In the genomic region with DNA sequence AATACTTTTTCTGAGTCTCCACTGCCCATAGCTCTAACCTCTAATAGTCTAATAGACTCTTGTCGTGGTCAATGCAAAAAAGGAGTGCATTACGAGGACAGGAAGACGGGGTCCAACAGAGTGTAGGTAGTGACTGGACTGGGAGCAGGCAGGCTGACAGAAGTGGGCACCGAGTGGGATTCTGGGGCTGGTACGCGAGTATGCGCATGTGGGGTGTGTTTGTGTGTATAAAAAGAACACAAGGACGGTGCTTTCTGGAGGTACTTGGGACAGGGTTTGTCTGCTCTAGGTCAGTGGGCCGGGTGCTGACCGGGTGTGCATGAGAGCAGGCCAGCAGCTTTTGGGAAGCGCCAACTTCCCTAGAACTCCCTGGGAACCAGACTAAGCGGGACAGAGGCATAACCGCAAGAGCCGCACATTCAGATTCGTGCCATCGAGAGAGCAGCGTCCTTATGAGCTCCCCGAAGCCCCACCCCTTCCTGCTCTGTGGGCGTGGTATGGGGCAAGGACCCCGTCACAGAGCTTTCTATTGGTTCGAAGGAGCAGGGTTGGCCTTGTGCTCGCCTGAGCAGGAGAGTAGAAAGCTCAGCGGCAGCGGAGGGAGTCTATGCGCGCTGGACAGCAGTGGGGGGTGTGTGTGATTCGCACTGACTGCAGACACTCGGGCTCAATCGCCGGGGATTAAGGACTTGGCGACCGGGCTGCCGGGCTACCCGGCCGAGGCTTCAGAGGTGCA, we compare ENCODE assay signal across 8 mouse cellular contexts. TPM values are rescaled to one million over a fixed set of nuclear protein-coding genes. Genes with fewer than 3 reads are reported as not detected.
A peak's percentile ranks its signal among the peaks of the same experiment; 100 is the strongest.
DNase-seq lines count a peak whose midpoint lies in the region; ATAC-seq lines count a peak whose summit lies in the region.

TSS of gene Efnb1 (plus strand) at position 608 of the 736 bp plus-strand sequence.

- 27% methylated on average over 35 of the region's 35 CpGs for WGBS in heart, embryonic 14.5 days
- 21% methylated on average over 35 of the region's 35 CpGs for WGBS in liver, embryonic 13.5 days (ENCODE audit: insufficient replicate concordance)
- 22% methylated on average over 35 of the region's 35 CpGs for WGBS in stomach, embryonic 16.5 days

- no peaks in the 10 kb centered on the region for H3K9me3 ChIP-seq in heart, embryonic 14.5 days (ENCODE audit: control insufficient read depth, low read length)
- H3K9me3 ChIP-seq in liver, embryonic 13.5 days (replicated peaks): no peaks in the 10 kb centered on the region
- no peaks in the 10 kb centered on the region for H3K9me3 ChIP-seq in stomach, embryonic 16.5 days (replicated peaks; ENCODE audit: control insufficient read depth, low read length)

- no peaks in the 10 kb centered on the region; the same call in 1 of the 2 replicates for H3K4me1 ChIP-seq in brown adipose tissue, adult 24 weeks (ENCODE audit: control insufficient read depth, insufficient read depth, insufficient read length, low read length)
- H3K4me1 ChIP-seq in heart, embryonic 14.5 days (ENCODE audit: control insufficient read depth in 2 of 2, insufficient read depth in 2 of 2, low read length in 2 of 2): peaks cover 11 to 12% of the 10 kb centered on the region in 2 experiments; a peak in 3 of 4 replicates
- H3K4me1 ChIP-seq in liver, embryonic 13.5 days (replicated peaks): no peaks in the 10 kb centered on the region; the same call in 1 of the 2 replicates
- peaks cover 11% of the 10 kb centered on the region; the same call in 1 of the 2 replicates for H3K4me1 ChIP-seq in stomach, embryonic 16.5 days (ENCODE audit: control insufficient read depth, insufficient read depth, low read length)

- no peaks in the 10 kb centered on the region for H3K36me3 ChIP-seq in heart, embryonic 14.5 days (ENCODE audit: control insufficient read depth, insufficient read depth, low read length)
- H3K36me3 ChIP-seq in liver, embryonic 13.5 days: no peaks in the 10 kb centered on the region
- no peaks in the 10 kb centered on the region for H3K36me3 ChIP-seq in stomach, embryonic 16.5 days (ENCODE audit: control insufficient read depth, insufficient read depth, low read length)

- peaks cover 5% of the 10 kb centered on the region; the same call in 1 of the 2 replicates for H3K27me3 ChIP-seq in heart, embryonic 14.5 days (ENCODE audit: control insufficient read depth, insufficient read depth, low read length)
- H3K27me3 ChIP-seq in liver, embryonic 13.5 days: peaks cover 48% of the 10 kb centered on the region
- H3K27me3 ChIP-seq in stomach, embryonic 16.5 days (ENCODE audit: control insufficient read depth, insufficient read depth, low read length): no peaks in the 10 kb centered on the region; the same call in none of the 2 replicates

- H3K9ac ChIP-seq in heart, embryonic 14.5 days (ENCODE audit: low read length): peak within 1 kb of the TSS; percentile 87
- H3K9ac ChIP-seq in liver, embryonic 13.5 days: peak within 1 kb of the TSS; percentile 60
- H3K9ac ChIP-seq in stomach, embryonic 16.5 days (ENCODE audit: low read length): peak within 1 kb of the TSS; percentile 87

- peak within 1 kb of the TSS; percentile 93 for H3K27ac ChIP-seq in brown adipose tissue, adult 24 weeks (replicated peaks; ENCODE audit: low read depth, low read length)
- H3K27ac ChIP-seq in heart, embryonic 14.5 days (replicated peaks in 1 of 2; ENCODE audit: control insufficient read depth in 1 of 2, insufficient read depth in 1 of 2, low read depth in 2 of 2, low read length in 2 of 2): peak within 1 kb of the TSS; percentile 80 to 86
- no peak within 1 kb of the TSS for H3K27ac ChIP-seq in liver, embryonic 13.5 days
- H3K27ac ChIP-seq in stomach, embryonic 16.5 days (ENCODE audit: low read length): peak within 1 kb of the TSS; percentile 87

- H3K4me2 ChIP-seq in heart, embryonic 14.5 days (ENCODE audit: low read length): peak within 1 kb of the TSS; percentile 70
- peak within 1 kb of the TSS; percentile 66 for H3K4me2 ChIP-seq in liver, embryonic 13.5 days
- H3K4me2 ChIP-seq in stomach, embryonic 16.5 days (ENCODE audit: low read depth, low read length): peak within 1 kb of the TSS; percentile 62

- peak within 1 kb of the TSS; percentile 81 for H3K4me3 ChIP-seq in brown adipose tissue, adult 24 weeks (ENCODE audit: insufficient read depth, low read depth, low read length)
- peak within 1 kb of the TSS; percentile 59 to 83 for H3K4me3 ChIP-seq in heart, embryonic 14.5 days (ENCODE audit: control insufficient read depth in 1 of 2, insufficient read depth in 1 of 2, low read depth in 1 of 2, low read length in 2 of 2)
- peak within 1 kb of the TSS; percentile 57 for H3K4me3 ChIP-seq in liver, embryonic 13.5 days (replicated peaks)
- H3K4me3 ChIP-seq in stomach, embryonic 16.5 days (replicated peaks; ENCODE audit: low read length): peak within 1 kb of the TSS; percentile 67

- DNase-seq in CD4-positive helper T cell, adult 2 months (ENCODE audit: low read depth, low spot score): peak; percentile 89
- DNase-seq in fibroblast of lung, adult 2 months (ENCODE audit: low read depth): peak; percentile 85
- DNase-seq in kidney, postnatal 14 days: peak; percentile 94
- DNase-seq in liver, embryonic 13.5 days: peak; percentile 76
- DNase-seq in neural tube, embryonic 10.5 days (ENCODE audit: extremely low spot score, low spot score): peak; percentile 82

- ATAC-seq in heart, embryonic 14.5 days (ENCODE audit: insufficient number of reproducible peaks, insufficient read depth, low FRiP score, low read depth): peak; percentile 88
- ATAC-seq in liver, embryonic 13.5 days (ENCODE audit: low read depth): peak; percentile 82
- peak; percentile 90 for ATAC-seq in stomach, embryonic 16.5 days (ENCODE audit: insufficient read depth, low FRiP score)

RNA-seq across cellular contexts. Expression of gene Efnb1, which starts in this region (rescaled TPM):
- polyA plus RNA-seq in brown adipose tissue, adult 24 weeks (2012; ENCODE audit: insufficient read depth, insufficient read length, missing spikeins): 10.3 and 17.4 TPM in 2 replicates
- polyA plus RNA-seq in heart, embryonic 14.5 days (2014; fragmentation: Nextera tagmentation; extraction: Ambion mirVana): 18.6 and 20.1 TPM in 2 replicates
- 4.9 and 5.5 TPM in 2 replicates for polyA plus RNA-seq in liver, embryonic 13.5 days (2015; fragmentation: Nextera tagmentation; extraction: Ambion mirVana)
- polyA plus RNA-seq in stomach, embryonic 16.5 days (2015; fragmentation: Nextera tagmentation; extraction: Ambion mirVana): 15.6 and 18.9 TPM in 2 replicates
